Mouse (Mus musculus) kidney, postnatal 0 days (tissue): ENCODE measurements around the gene Znrf1. TPM values are rescaled to one million over a fixed set of nuclear protein-coding genes. Genes with fewer than 3 reads are reported as not detected.

Source experiments
- ATAC-seq: fragments of 200-750 bp; cut with Nextera tagmentation; replicated peaks from 2 replicates; pipeline ENCODE4 v1.8.0; 2017; ENCODE audit warnings: low read depth, moderate number of reproducible peaks, moderate TSS enrichment, moderate library complexity; ENCODE audit not compliant: low FRiP score
- DNase-seq: peaks from one replicate; pipeline ENCODE4 v3.0.0-alpha.2; 2016; ENCODE audit warnings: low spot score
- H3K27ac ChIP-seq: fragments of 300-500 bp; sonication (generic); 2 replicates; pipeline ENCODE4 v1.5.1; 2014; ENCODE audit warnings: mild to moderate bottlenecking
- H3K27me3 ChIP-seq: fragments of 300-500 bp; sonication (generic); 2 replicates; pipeline ENCODE4 v1.6.1; 2014; ENCODE audit warnings: low read length, mixed read lengths; ENCODE audit not compliant: insufficient read depth
- H3K36me3 ChIP-seq: fragments of 300-500 bp; sonication (generic); 2 replicates; pipeline ENCODE4 v1.6.1; 2014; ENCODE audit warnings: low read length, mixed read lengths; ENCODE audit not compliant: insufficient read depth
- H3K4me1 ChIP-seq: fragments of 300-500 bp; sonication (generic); replicated peaks from 2 replicates; pipeline ENCODE4 v1.6.1; 2014; ENCODE audit warnings: antibody characterized with exemption, low read length, mixed read lengths; ENCODE audit not compliant: insufficient read depth
- H3K4me2 ChIP-seq: fragments of 300-500 bp; sonication (generic); 2 replicates; pipeline ENCODE4 v1.6.1; 2014; ENCODE audit warnings: mild to moderate bottlenecking, low read length, moderate library complexity, mixed read lengths
- H3K4me3 ChIP-seq: fragments of 300-500 bp; sonication (generic); replicated peaks from 2 replicates; pipeline ENCODE4 v1.5.1; 2014; ENCODE audit warnings: low read depth, low read length
- H3K9ac ChIP-seq: fragments of 300-500 bp; sonication (generic); 2 replicates; pipeline ENCODE4 v1.6.1; 2014; ENCODE audit warnings: low read depth, low read length
- H3K9me3 ChIP-seq: fragments of 300-500 bp; sonication (generic); replicated peaks from 2 replicates; pipeline ENCODE4 v1.6.1; 2016; ENCODE audit warnings: low read length, inconsistent platforms, mixed read lengths
- CTCF ChIP-seq: IDR thresholded peaks from 2 replicates; pipeline ENCODE4 v1.5.1; 2016; ENCODE audit warnings: antibody characterized with exemption, low read depth, mild to moderate bottlenecking, moderate library complexity
- WGBS: fragments of 180-500 bp; shearing (Covaris S2); extraction: QIAGEN DNeasy Blood & Tissue Kit; methylation state at CpG from one replicate; pipeline ENCODE4 v1.1.7; 2014; 5-methylcytosine and 5-hydroxymethylcytosine counted together
- polyA plus RNA-seq: library from polyadenylated mRNA; unstranded; fragments of >200 nt; fragmentation: Nextera tagmentation; extraction: Ambion mirVana; gene quantifications from 2 replicates; pipeline ENCODE4 v1.2.1, GENCODE M21; 2015

Znrf1 gene
- polyA plus RNA-seq, 1 experiment from 2014 or later = 22.5 TPM

GRCm38 (mm10) chr8:111538194-111538593 is 2.3 kb downstream of the Znrf1 start:
- Histone ChIP-seq H3K4me1 (peaks cover 6% of the 10 kb centered on the region), H3K4me2 (peak overlapping the region; percentile 92), H3K27ac (no peak overlapping the region), H3K4me3 (peak overlapping the region; percentile 95), H3K36me3 (no peaks in the 10 kb centered on the region), H3K9ac (no peak overlapping the region), H3K27me3 (no peaks in the 10 kb centered on the region), H3K9me3 (no peaks in the 10 kb centered on the region)
- DNase-seq (peak; percentile 15), ATAC-seq (no peak)
- no peak for TF ChIP-seq CTCF
- WGBS = 6% methylated on average over 2 of the region's 2 CpGs

DNA sequence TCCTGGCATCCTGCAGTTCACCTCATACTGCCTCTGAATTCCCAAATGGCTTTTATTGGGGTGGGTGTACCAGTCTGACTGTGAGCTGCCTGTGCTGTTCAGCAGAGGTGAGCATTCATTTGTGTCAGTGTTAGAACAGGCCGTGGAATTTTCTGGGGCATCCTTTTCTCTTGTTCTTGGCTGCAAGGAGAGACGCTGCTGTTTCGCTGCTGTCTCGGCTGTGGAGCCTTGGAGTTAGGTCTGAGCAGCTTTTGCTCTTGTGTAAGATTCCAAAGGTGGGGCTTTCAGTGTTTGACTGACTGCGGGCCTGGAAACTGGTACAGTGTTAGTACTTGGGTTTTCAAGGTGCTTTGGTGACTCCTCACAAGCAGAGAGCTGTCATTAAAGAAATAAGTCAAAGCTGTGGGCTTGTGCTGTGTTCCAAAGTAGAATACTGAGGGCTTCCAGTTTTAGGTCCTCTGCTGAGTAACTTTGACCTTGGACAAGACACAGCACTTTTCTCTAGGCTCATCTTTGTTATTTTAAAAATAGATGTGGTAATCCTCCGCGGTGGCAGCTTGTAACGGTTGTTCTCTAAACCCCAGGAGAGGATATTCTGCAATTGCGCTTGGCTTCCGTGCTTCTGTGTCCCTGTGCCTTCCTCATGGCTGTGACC is 3.7 kb downstream of the Znrf1 start:
- 58% methylated on average over 10 of the region's 10 CpGs for WGBS
- DNase-seq (no peak), ATAC-seq (no peak)
- no peak for TF ChIP-seq CTCF
- H3K4me1 ChIP-seq = peaks cover 6% of the 10 kb centered on the region
- no peaks in the 10 kb centered on the region for H3K36me3 ChIP-seq
- H3K4me2 ChIP-seq = peak overlapping the region; percentile 92; the same call in 1 of the 2 replicates
- no peak overlapping the region for H3K27ac ChIP-seq
- no peak overlapping the region for H3K4me3 ChIP-seq
- no peaks in the 10 kb centered on the region for H3K9me3 ChIP-seq
- H3K9ac ChIP-seq = 0 out of 2 replicates have a peak overlapping the region, but pooled peaks have one; percentile 18
- no peaks in the 10 kb centered on the region for H3K27me3 ChIP-seq

DNA sequence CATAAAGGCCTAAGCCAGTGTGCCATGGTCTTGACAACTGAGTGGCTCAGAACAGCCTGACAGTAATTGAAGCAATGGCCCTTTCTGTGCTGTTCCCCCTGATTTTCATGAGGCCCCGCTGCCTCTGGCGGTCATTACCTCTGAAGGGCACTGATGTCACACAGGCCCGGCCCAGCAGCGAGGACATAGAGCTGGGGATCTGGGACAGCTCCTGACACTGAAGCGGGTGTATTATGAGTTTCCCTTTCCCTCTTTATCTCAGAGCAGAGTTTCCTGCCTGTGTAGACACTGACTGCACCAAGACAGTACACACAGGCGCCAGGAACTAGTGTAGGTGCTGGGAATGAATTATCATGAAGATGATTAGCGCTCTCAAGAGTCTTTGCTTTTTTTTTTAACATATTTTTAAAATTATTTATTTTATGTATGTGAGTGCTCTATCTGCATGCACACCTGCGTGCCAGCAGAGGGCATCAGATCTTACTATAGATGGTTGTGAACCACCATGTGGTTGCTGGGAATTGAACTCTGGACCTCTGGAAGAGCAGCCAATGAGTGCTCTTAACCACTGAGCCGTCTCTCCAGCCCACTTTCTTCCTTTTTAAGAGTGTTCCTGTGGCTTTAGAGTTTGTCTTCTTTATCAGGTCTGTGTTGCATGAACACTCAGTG is 7.9 kb downstream of the Znrf1 start:
- TF ChIP-seq CTCF = peak; percentile 21; the same call in 1 of the 2 replicates
- H3K4me3 ChIP-seq = no peak overlapping the region
- no peak for ATAC-seq
- no peaks in the 10 kb centered on the region for H3K27me3 ChIP-seq
- no peak overlapping the region for H3K9ac ChIP-seq
- no peaks in the 10 kb centered on the region for H3K36me3 ChIP-seq
- H3K9me3 ChIP-seq = no peaks in the 10 kb centered on the region
- 88% methylated on average over 9 of the region's 9 CpGs for WGBS
- no peaks in the 10 kb centered on the region for H3K4me1 ChIP-seq
- H3K4me2 ChIP-seq = no peak overlapping the region
- no peak for DNase-seq
- no peak overlapping the region for H3K27ac ChIP-seq

GRCm38 (mm10) chr8:111545406-111546156 is 9.7 kb downstream of the Znrf1 start:
- DNase-seq (no peak), ATAC-seq (no peak)
- H3K4me2 ChIP-seq = no peak overlapping the region
- 82% methylated on average over 8 of the region's 8 CpGs for WGBS
- no peak for TF ChIP-seq CTCF
- no peak overlapping the region for H3K27ac ChIP-seq
- H3K4me1 ChIP-seq = peaks cover 6% of the 10 kb centered on the region
- no peak overlapping the region for H3K4me3 ChIP-seq
- no peaks in the 10 kb centered on the region for H3K36me3 ChIP-seq
- no peaks in the 10 kb centered on the region for H3K9me3 ChIP-seq
- H3K27me3 ChIP-seq = no peaks in the 10 kb centered on the region
- no peak overlapping the region for H3K9ac ChIP-seq

DNA sequence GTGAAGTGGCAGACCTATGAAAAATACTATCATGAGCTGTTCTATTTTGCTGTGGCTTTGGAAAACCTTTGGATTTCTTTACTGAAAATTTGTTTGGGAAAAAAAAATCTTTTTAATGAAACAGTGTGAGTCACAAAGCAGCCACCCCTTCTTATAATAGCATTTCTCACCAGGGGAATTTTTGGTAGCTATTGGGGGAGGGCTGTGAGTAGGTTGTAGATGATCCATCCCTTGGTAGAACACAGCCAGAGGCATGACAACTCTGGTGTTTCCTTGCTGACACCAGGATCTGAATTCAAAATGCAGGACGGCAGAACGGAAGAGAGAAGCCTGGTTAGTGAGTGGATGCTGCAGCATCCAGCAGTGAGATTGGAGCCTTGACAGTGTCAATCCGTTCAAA is 11.2 kb downstream of the Znrf1 start:
- Histone ChIP-seq H3K4me2 (no peak overlapping the region), H3K9ac (no peak overlapping the region), H3K4me1 (peaks cover 6% of the 10 kb centered on the region), H3K27me3 (no peaks in the 10 kb centered on the region), H3K9me3 (no peaks in the 10 kb centered on the region), H3K4me3 (no peak overlapping the region), H3K27ac (no peak overlapping the region), H3K36me3 (no peaks in the 10 kb centered on the region)
- 92% methylated on average over 3 of the region's 3 CpGs for WGBS
- TF ChIP-seq CTCF = no peak
- DNase-seq = no peak
- no peak for ATAC-seq

DNA sequence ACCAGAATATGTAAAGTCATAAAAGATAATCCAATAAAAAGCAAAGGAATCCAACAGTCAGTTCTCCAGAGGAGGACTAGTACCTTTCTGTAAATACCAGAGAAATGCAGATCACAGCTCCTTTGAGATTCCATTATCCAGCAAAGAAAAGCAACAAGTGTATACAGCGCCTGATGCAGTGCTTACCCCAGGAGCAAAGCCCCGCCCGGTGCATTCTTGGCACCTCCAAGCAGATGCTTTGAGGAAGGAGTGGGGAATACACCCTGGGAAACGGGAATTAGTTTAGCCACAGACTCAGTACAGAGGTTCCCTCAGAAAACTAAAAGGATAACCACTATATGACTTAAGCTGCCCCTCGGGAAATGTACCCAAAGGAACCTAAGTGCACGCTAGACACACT is 12.3 kb downstream of the Znrf1 start:
- no peak for TF ChIP-seq CTCF
- DNase-seq = no peak
- H3K27ac ChIP-seq = no peak overlapping the region
- no peak overlapping the region for H3K4me2 ChIP-seq
- no peaks in the 10 kb centered on the region for H3K27me3 ChIP-seq
- no peak overlapping the region for H3K4me3 ChIP-seq
- no peaks in the 10 kb centered on the region for H3K36me3 ChIP-seq
- no peaks in the 10 kb centered on the region for H3K9me3 ChIP-seq
- no peak for ATAC-seq
- H3K4me1 ChIP-seq = peaks cover 6% of the 10 kb centered on the region
- H3K9ac ChIP-seq = no peak overlapping the region
- WGBS = 86% methylated on average over 6 of the region's 6 CpGs
